Mouse (Mus musculus) bone marrow macrophage, adult 2 months (primary cell): ENCODE data around the gene H2-Q4.
"Not testable (repeated sequence)": the region's sequence is repeated elsewhere in the genome, so short reads cannot be mapped to it uniquely, and the experiment has no call there.

Source experiments
- CTCF ChIP-seq: IDR thresholded peaks from 2 replicates; pipeline ENCODE4 v1.5.1; 2012; ENCODE audit warnings: low read depth, mild to moderate bottlenecking, low read length, moderate library complexity
- POLR2A ChIP-seq: IDR thresholded peaks from 2 replicates; pipeline ENCODE4 v1.6.1; 2012; ENCODE audit warnings: mild to moderate bottlenecking, low read depth, low read length, borderline replicate concordance

- not testable (repeated sequence) for TF ChIP-seq POLR2A, CTCF
Observed at GRCm38 (mm10) chr17:35347659-35348058, 31.8 kb upstream of the H2-Q4 start.
